Mouse (Mus musculus) kidney, embryonic 14.5 days (tissue): ENCODE results near the gene Gm10228. TPM values are rescaled to one million over a fixed set of nuclear protein-coding genes. Genes with fewer than 3 reads are reported as not detected.

Experiments used
- polyA plus RNA-seq: library from polyadenylated mRNA; unstranded; fragments of >200 nt; fragmentation: Nextera tagmentation; extraction: Ambion mirVana; gene quantifications from 2 replicates; pipeline ENCODE4 v1.2.1, GENCODE M21; 2014

The Gm10228 gene
- polyA plus RNA-seq, 1 experiment from 2014 or later, result not detected

Other genes starting within 250 kb of the Gm10228 start
- gene Gm20741, start 229.3 kb downstream of the Gm10228 start, polyA plus RNA-seq, result not detected in 2 replicates
- gene Krtap15, start 221.3 kb downstream of the Gm10228 start, polyA plus RNA-seq, result not detected in 2 replicates
- not detected in 2 replicates for gene Krtap14, start 215.3 kb downstream of the Gm10228 start, polyA plus RNA-seq
- gene Krtap19-1, start 172.1 kb downstream of the Gm10228 start, polyA plus RNA-seq, result not detected in 2 replicates
- not detected in 2 replicates for gene Krtap19-2, start 167.2 kb downstream of the Gm10228 start, polyA plus RNA-seq
- gene Krtap19-3, start 163.4 kb downstream of the Gm10228 start, polyA plus RNA-seq, result not detected in 2 replicates
- gene Krtap19-4, start 156.4 kb downstream of the Gm10228 start, polyA plus RNA-seq, result not detected in 2 replicates
- not detected in 2 replicates for gene Krtap19-5, start 145.0 kb downstream of the Gm10228 start, polyA plus RNA-seq
- not detected in 2 replicates for gene Krtap19-9b, start 109.2 kb downstream of the Gm10228 start, polyA plus RNA-seq
- gene Krtap16-3, start 78.6 kb downstream of the Gm10228 start, polyA plus RNA-seq, result not detected in 2 replicates
- gene Krtap22-2, start 30.7 kb downstream of the Gm10228 start, polyA plus RNA-seq, result not detected in 2 replicates
- not detected in 2 replicates for gene Gm10229, start 26.2 kb downstream of the Gm10228 start, polyA plus RNA-seq
- not detected in 2 replicates for gene Krtap6-1, start 9.8 kb downstream of the Gm10228 start, polyA plus RNA-seq
- gene Krtap6-5, start 6.4 kb upstream of the Gm10228 start, polyA plus RNA-seq, result not detected in 2 replicates
- gene 1110025L11Rik, start 22.5 kb upstream of the Gm10228 start, polyA plus RNA-seq, result not detected in 2 replicates
- gene Krtap6-3, start 42.5 kb upstream of the Gm10228 start, polyA plus RNA-seq, result not detected in 2 replicates
- gene Gm6358, start 99.4 kb upstream of the Gm10228 start, polyA plus RNA-seq, result not detected in 2 replicates
- gene Gm10061, start 109.6 kb upstream of the Gm10228 start, polyA plus RNA-seq, result not detected in 2 replicates
- gene Gm9789, start 116.5 kb upstream of the Gm10228 start, polyA plus RNA-seq, result not detected in 2 replicates
- gene Gm7735, start 128.0 kb upstream of the Gm10228 start, polyA plus RNA-seq, result not detected in 2 replicates
- not detected in 2 replicates for gene 1110057P08Rik, start 133.3 kb upstream of the Gm10228 start, polyA plus RNA-seq
- gene Krtap20-2, start 164.4 kb upstream of the Gm10228 start, polyA plus RNA-seq, result not detected in 2 replicates